Mouse (Mus musculus): ENCODE measurements around the gene Fcer1g. TPM values are rescaled to one million over a fixed set of nuclear protein-coding genes. Genes with fewer than 3 reads are reported as not detected.

Gene Fcer1g
- total RNA-seq, 2 experiments from 2014 or later: 14.9 to 17.2 TPM

- peak overlapping the region; percentile 9; the same call in 1 of the 2 replicates for H3K4me3 ChIP-seq
- TF ChIP-seq CTCF (conservative IDR thresholded peaks at IDR 0.05): no peak
- DNase-seq (ENCODE audit: low spot score in 2 of 2): no peak
- no peak overlapping the region for H3K27ac ChIP-seq
Observed at GRCm38 (mm10) chr1:171232800-171233730, 1.1 kb downstream of the Fcer1g start.

- TF ChIP-seq CTCF (conservative IDR thresholded peaks at IDR 0.05): no peak
- Histone ChIP-seq H3K27ac (no peak overlapping the region), H3K4me3 (no peak overlapping the region)
- DNase-seq (ENCODE audit: low spot score in 2 of 2): no peak
Observed at GRCm38 (mm10) chr1:171232348-171232747, 1.8 kb downstream of the Fcer1g start.

GRCm38 (mm10) chr1:171231844-171232243 lies 2.3 kb downstream of the Fcer1g start:
- DNase-seq (ENCODE audit: low spot score in 2 of 2): no peak
- no peak overlapping the region for H3K4me3 ChIP-seq
- TF ChIP-seq CTCF (conservative IDR thresholded peaks at IDR 0.05): no peak
- H3K27ac ChIP-seq: no peak overlapping the region

GRCm38 (mm10) chr1:171230215-171230614 lies 4.0 kb downstream of the Fcer1g start:
- no peak overlapping the region for H3K4me3 ChIP-seq
- no peak for TF ChIP-seq CTCF (conservative IDR thresholded peaks at IDR 0.05)

GRCm38 (mm10) chr1:171229750-171230149 lies 4.4 kb downstream of the Fcer1g start:
- no peak for DNase-seq (ENCODE audit: low spot score in 2 of 2)
- no peak overlapping the region for H3K27ac ChIP-seq
- H3K4me3 ChIP-seq: no peak overlapping the region
- TF ChIP-seq CTCF (conservative IDR thresholded peaks at IDR 0.05): no peak

More at GRCm38 (mm10) chr1:171230215-171230614, 4.0 kb downstream of the Fcer1g start:
- no peak overlapping the region for H3K27ac ChIP-seq
- DNase-seq (ENCODE audit: low spot score in 2 of 2): no peak

- H3K27ac ChIP-seq: no peak overlapping the region
- no peak overlapping the region for H3K4me3 ChIP-seq
- no peak for TF ChIP-seq CTCF (conservative IDR thresholded peaks at IDR 0.05)
- DNase-seq (ENCODE audit: low spot score in 2 of 2): no peak
Observed at GRCm38 (mm10) chr1:171227879-171228278, 6.3 kb downstream of the Fcer1g start.

GRCm38 (mm10) chr1:171226780-171227179 lies 7.4 kb downstream of the Fcer1g start:
- no peak overlapping the region for H3K4me3 ChIP-seq
- no peak overlapping the region for H3K27ac ChIP-seq
- no peak for DNase-seq (ENCODE audit: low spot score in 2 of 2)
- TF ChIP-seq CTCF (conservative IDR thresholded peaks at IDR 0.05): no peak

GRCm38 (mm10) chr1:171224857-171225256 lies 9.3 kb downstream of the Fcer1g start, which contains the start of gene Apoa2:
Gene Apoa2 (plus strand): TSS chr1:171225054.
- H3K4me3 ChIP-seq: no peak within 1 kb of the TSS
- TF ChIP-seq CTCF (conservative IDR thresholded peaks at IDR 0.05): no peak
- no peak within 1 kb of the TSS for H3K27ac ChIP-seq
- no peak for DNase-seq (ENCODE audit: low spot score in 2 of 2)

- no peak overlapping the region for H3K27ac ChIP-seq
- DNase-seq (ENCODE audit: low spot score in 2 of 2): no peak
- TF ChIP-seq CTCF (conservative IDR thresholded peaks at IDR 0.05): no peak
Observed at GRCm38 (mm10) chr1:171223796-171224195, 10.4 kb downstream of the Fcer1g start.

GRCm38 (mm10) chr1:171223168-171223567 lies 11.0 kb downstream of the Fcer1g start:
- TF ChIP-seq CTCF (conservative IDR thresholded peaks at IDR 0.05): no peak
- no peak for DNase-seq (ENCODE audit: low spot score in 2 of 2)
- Histone ChIP-seq H3K27ac (peak overlapping the region; percentile 90; the same call in 1 of the 2 replicates), H3K4me3 (no peak overlapping the region)

More at GRCm38 (mm10) chr1:171223796-171224195, 10.4 kb downstream of the Fcer1g start:
- no peak overlapping the region for H3K4me3 ChIP-seq

- peak within 1 kb of the TSS; percentile 70 for H3K4me3 ChIP-seq
- peak within 1 kb of the TSS; percentile 90 for H3K27ac ChIP-seq
- peak; percentile 84 for TF ChIP-seq CTCF (conservative IDR thresholded peaks at IDR 0.05)
- peak; percentile 89 to 99 for DNase-seq (ENCODE audit: low spot score in 2 of 2)
Observed at GRCm38 (mm10) chr1:171222238-171223155, 11.7 kb downstream of the Fcer1g start, which contains the start of gene Tomm40l. Gene Tomm40l (minus strand): TSS chr1:171222514.

- peak in 1 of 2 experiments; percentile 18 for DNase-seq (ENCODE audit: low spot score in 2 of 2)
- peak overlapping the region; percentile 70 for H3K4me3 ChIP-seq
- no peak for TF ChIP-seq CTCF (conservative IDR thresholded peaks at IDR 0.05)
- peak overlapping the region; percentile 87 for H3K27ac ChIP-seq
Observed at GRCm38 (mm10) chr1:171221281-171222193, 12.6 kb downstream of the Fcer1g start.
